Mouse (Mus musculus) right cerebral cortex, adult 2 months (tissue): ENCODE data around the gene Rbm19.

Experiments
- DNase-seq, 2 experiments: peaks; one replicate each; pipeline ENCODE4 v3.0.0; 2021 to 2022; ENCODE audit warnings: low spot score in 2 of 2

Gene Rbm19

DNA sequence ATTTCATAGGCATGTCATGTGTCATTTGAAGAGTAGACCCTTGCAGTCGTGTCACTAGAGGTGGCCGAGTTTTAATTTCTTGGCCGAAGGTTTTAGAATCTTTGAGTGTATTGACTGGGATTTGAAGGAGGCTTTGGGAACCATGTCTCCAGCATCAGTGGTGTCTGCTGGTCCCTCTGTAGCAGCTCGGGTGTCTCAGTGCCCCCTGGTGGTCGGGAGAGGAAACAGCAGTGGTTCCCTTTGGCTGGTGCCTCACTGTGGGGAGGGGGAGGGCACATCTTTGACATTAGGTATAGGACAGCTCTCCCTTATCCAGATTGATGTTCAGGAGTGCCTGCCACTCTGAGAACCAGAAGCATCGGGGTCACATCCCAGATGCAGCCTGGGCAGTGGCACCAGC, 17.7 kb downstream of the Rbm19 start:
- peak; percentile 54 to 62 for DNase-seq

DNA sequence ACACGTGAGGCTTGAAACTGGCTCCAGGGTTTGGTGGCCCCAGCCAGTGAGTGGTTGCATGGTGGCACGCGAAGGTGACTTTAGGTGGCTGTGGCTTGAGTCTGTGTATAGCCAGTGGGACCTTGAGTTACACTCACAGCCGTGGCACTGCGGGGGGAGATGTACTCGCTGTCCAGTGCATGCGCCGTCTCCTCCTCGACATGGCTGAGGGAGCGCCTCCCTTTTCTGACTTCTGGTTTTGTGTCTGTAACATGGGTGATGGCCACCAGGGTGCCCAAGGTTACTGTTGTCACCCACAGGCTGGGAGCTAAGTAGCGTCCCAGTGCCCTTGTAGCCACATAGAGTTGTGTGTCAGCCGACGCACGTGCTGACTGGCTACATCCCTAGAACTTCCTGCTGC, 19.1 kb downstream of the Rbm19 start:
- no peak for DNase-seq

DNA sequence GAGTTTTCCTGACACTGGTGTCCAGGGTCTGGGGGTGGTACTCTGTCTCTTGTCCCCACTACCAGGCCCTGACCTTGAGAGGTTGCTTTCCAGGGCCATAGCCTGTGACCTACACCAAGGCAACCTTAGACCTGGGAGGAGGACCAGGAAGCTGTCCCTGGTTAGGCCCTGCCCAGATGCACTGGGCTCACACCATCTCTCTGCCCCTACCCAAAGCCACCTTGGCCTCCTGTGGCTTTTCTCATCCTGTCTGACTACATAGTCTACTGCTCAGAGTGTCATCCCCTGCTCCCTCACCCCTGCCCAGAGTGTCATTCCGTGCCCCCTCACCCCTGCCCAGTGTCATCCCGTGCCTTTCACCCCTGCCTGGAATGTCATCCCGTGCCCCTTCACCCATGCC, 19.6 kb downstream of the Rbm19 start:
- DNase-seq, result no peak

DNA sequence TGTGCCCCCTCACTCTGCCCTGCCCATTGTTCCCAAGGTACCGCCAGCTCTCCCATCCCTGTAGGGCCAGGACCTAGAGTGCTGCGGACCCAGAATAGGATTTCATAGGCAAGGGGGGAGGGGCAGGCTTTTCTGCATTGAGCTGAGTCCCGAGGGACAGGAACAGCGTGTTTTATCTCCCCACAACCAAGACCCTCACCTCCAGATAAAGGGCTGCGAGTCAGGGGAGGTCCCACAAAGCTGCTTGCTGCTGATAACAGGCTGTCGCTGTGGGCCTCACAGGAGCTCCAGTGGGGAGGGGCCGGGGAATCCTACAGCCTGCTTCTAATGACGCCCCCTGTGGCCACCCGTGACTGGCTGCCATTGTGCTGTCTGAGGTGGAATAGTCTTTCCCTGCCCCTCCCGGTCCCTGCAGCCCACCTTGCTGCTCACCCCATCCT, 20.0 kb downstream of the Rbm19 start:
- DNase-seq, result no peak

DNA sequence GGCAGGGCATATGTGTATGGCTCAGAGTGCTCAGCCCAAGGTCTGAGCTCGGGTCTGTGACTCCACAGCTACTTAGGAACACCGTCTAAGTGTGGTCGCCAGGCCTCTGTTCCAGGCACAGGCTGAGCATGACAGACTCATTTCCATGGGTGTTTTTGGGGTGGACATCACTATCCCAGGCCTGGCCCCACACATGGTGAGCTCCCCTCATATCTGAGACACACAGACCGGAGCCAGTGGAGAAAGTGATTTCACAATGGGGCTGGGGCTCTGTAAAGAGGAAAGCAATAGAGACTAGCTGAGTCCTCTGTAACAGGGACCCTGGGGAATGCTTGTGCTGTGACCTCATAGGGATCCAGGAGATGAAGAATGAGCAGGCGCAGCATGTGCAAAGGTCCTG, 20.8 kb downstream of the Rbm19 start:
- no peak for DNase-seq

DNA sequence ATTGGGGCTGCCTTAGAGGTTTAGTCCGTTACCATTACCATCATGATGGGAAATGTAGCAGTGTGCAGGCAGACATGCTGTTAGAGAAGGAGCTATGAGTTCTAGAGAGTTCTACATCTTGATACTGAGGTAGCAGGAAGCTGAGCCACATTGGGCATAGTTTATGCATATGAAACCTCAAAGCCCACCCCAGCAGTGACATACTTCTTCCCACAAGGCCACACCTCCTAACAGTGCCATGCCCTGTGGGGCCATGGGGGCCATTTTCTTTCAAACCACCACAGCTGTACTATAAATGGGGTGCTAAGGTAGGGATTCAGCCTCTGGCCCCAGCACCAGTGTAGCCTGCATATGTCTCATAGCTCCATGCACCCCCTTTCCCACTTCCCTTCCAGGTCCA, 21.6 kb downstream of the Rbm19 start:
- DNase-seq, result no peak

DNA sequence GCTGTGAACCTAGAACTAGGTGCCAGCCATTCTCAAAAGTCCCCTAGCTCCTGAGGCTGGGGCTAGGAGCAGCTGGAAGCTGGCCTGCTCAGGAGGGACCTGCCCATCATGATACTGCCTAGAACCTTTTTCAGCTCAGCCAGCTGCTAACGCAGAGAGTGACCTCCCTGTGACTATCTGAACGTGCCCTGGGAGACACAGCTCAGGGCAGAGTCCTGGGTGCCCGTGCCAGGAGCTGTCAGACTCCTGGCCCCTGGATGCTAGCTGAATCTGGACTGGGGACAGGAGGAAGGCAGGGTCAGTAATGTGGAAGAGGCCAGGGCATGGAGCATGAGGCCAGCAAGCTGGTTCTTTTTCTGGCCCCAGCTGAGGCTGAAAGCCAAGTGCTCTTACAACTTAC, 22.1 kb downstream of the Rbm19 start:
- no peak for DNase-seq

DNA sequence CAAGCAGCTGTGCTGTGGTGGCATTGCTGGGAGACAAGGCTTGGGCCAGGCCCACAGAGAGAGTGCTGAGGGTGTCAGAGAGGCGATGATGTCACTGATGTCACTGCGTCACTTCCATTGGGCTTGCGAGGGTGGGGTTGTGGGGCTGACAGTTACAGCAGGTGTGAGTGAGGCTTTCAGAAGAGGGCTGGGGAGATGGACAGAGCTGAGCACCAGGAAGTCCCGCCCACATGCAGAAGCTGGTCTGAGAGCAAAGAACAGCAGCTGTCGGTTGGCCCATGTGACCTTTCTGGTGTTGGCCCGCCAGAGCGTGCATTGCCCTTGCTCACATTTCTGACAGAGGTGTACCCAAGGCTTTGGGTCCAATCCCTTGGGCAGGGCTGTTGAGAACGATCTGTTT, 23.0 kb downstream of the Rbm19 start:
- no peak for DNase-seq

DNA sequence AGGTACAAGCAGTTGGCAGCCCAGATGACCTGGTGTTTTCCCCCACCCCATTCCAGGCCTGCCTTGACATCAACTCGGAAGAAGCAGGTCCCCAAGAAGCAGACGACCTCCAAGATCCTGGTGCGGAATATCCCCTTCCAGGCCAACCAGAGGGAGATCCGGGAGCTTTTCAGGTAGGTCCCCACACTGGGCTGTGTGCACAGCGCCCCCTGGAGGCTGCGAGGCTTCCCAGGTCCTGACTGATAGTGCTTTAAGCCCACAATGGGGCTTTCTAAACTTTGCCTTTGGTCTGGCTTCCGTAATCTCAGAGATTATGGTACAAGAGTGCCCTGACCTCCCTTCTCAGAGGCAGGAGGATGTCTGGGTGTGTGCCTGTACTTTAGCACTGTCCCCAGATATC, 27.7 kb downstream of the Rbm19 start:
- no peak for DNase-seq

DNA sequence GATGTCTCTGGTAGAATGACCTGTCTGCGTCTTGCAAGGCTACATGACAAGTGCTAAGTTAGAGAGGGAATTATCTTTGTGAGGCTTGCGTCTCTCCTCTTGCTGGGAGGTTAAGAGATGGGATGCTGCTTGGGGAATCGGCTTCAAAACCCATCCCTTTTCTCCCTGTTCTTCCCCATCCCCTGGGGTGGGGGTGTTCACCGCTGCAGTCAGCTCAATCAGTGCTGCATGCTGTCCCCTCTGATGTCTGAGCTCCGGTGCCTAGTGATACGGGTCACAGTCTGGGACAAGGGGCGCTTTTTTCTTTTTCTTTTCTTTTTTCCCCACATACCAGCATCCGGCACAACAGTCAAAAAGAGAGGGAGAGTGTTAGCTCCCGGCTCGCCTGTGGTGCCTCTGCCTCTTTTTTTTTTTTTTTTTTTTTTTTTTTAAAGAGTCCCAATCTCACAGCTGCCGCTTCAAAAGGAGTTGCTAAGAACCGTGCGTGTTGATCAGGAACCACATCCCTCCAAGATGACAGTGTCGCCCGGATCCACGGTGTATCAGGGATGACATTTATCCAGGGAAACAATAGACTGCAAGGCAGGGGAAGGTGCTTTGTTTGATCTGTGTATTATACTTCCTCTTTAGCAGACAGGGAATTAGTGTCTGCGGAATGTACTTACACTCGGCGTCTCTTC, 29.2 kb downstream of the Rbm19 start:
- no peak for DNase-seq

DNA sequence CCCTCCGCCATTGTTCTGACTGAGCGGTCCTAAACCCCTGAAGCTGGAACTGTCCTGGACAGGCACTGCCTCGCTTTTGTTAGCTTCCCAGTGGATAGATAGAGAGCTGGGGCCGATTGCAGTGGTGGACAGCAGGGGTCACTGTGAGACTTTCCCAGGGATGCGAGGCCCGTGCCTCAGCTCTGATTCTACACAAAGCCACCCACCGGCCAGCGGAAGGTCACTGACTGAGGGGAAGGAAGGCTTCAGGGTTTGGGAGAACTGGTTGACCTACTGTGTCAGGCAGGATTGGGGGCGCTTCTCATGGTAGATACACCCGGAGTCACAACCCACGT, 29.8 kb downstream of the Rbm19 start:
- DNase-seq, result peak; percentile 62 to 64

DNA sequence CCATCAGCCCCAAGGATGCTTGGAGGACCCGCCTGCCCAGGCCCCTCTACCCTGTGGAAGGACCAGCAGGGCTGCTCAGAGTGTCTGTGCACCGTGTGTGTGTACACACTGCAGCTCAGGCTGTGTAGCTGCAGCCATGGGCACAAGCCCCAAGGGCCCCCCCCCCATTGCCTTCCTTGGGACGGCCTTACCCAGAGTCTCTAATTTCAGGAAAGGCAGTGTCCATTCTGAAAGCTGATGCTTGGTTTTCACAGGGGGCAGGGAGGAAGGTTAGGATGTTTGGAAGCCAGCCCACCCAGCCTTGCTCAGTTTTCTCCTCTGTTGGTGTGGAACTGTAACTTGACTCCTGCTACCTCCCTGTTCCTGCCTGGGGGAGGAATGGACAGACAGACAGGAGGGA, 30.6 kb downstream of the Rbm19 start:
- no peak for DNase-seq

DNA sequence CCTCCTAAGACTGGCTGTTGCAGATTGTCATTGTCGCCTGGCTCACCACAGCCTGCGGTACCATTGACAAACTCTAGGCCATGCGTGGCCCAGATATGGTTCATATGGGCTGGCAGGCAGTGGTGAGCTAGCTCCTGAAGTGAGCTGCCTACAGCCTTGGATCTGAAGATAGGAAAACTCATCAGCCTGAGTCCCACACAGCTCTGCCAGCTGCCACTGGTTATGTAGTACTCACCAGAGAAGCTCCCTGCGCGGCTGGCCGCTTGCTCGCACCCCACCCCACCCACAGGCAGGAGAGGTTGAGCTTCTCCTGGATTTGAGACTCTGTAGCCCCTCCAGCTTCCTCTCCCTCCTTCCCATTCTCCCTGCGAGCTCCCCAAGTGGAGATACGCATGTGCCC, 32.0 kb downstream of the Rbm19 start:
- peak; percentile 47 to 50 for DNase-seq

DNA sequence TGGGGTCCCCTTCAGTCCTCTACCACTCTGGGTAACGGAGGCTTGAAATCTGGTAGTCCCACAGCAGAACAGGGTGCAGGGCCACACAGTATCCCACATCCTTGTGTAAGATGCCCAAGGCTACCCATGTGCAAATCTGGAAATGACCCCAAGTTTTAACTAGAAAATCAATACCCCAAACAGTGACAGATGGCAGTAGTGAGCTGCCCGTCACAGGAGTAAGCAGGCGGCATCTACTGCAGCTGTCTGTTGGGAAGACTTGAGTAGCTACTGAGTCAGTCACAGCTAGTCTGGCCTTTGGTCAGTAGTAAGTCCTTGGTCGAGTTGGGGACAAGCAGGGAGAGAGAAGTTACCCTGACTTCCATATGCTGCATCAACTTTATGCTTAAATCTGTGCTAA, 34.9 kb downstream of the Rbm19 start:
- DNase-seq, result no peak

DNA sequence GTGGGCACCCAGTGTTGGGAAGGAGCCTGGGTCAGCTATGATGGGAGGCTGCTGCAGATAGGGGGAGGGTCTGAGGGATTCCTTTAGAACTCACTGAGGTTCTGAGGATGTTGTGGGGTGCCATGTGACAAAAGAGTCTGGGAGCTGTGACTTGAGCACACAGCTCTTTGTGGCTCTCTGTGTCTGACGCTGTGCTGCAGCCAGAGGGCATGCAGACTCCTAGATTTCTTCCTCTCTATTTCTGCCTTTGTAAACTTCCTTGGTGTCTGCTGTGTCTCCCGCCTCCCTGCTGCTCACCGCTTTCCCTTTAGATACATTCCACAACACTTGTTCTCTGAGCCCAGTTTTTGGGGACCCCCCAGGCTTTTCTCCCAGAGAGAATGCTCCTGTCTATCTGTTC, 36.9 kb downstream of the Rbm19 start:
- DNase-seq, result no peak

DNA sequence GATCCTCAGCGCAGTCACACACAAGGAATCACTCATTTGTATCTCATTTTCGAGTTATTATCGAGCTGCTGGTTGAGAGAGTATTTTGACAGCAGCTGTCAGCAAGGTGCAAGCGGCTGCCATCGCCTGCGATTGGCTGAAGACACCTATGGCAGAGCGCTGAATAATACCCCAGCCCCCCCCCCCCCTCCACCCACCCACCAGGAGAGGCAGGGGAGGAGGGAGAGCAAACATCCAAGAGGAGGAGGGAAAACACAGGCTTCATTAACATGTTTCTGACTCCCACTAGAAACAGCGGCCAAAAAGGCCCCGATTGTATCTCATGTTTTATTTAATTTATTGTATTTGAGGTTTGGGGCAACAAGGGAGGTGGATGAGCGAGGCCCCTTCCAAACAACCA, 39.4 kb downstream of the Rbm19 start:
- no peak for DNase-seq

DNA sequence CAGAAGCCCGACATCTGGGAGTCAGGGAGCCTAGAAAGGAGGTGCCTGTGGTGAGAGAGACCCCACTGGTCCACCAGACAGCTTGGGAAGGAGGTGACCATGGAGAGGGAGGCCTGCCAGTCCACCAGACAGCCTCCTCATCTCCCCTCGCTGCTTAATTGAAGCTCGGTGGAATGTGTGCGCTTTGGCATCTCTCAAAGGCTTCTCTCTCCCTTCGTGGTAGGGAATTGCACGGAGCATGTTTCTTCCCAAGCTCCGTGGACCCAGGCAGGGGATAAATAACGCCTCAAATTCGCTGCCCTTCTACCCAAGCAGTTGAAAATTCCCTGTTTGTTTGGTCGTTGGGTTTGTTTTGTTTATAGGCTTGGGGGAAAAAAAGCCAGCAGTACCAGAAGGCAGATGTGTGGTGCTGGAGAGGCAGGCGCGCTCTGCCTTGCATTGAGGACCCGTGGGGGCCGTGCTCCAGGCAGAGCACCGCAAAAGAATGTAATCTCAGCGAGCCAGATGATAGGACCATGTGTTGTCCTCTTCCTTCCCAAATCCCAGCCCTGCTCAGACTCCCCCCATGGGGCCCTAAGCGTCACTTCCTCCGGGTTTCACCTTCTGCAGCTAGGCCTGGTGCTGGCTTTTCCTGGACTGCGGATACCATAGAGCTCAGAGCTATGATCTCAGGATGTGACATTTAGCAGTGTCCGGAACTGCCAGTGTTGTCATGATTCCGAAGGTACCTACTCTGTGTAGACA, 40.1 kb downstream of the Rbm19 start:
- DNase-seq, result no peak

DNA sequence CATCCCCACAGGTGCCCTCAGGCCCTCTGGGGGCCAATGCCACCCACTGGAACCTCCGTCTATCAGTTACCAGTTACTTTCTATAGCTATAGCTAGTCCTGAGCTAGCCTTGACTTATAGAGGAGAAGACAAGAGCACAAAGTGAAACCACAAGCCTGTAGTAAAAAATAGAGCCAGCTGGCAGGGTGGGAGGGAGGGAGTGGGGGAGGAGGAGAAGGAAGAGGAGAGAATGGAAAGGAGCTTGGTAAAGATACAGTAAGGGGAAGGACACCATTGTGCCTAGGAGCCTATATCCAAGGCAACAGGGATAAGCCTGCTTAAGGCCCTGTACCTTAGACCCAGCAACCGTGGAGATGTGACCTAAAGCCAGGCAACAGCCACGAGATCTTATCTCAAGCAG, 40.9 kb downstream of the Rbm19 start:
- DNase-seq, result no peak

DNA sequence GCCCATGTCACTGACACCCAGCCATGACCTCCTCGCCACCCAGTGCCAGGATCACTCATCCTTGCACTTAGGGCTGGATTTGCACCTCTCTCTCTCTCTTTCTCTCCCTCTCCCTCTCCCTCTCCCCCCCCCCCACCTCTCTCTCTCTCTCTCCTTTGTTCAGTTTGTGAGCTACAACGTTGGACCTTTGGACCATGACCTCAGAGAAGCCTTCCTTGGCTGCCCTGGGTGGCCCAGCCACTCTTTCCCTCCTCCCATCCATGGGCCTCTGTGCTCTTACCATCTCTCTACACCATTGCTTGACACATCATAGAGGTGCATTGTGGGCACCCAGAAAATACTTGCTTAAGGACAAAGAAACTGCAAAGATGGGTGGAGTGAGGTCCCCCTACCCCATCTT, 42.2 kb downstream of the Rbm19 start:
- no peak for DNase-seq

DNA sequence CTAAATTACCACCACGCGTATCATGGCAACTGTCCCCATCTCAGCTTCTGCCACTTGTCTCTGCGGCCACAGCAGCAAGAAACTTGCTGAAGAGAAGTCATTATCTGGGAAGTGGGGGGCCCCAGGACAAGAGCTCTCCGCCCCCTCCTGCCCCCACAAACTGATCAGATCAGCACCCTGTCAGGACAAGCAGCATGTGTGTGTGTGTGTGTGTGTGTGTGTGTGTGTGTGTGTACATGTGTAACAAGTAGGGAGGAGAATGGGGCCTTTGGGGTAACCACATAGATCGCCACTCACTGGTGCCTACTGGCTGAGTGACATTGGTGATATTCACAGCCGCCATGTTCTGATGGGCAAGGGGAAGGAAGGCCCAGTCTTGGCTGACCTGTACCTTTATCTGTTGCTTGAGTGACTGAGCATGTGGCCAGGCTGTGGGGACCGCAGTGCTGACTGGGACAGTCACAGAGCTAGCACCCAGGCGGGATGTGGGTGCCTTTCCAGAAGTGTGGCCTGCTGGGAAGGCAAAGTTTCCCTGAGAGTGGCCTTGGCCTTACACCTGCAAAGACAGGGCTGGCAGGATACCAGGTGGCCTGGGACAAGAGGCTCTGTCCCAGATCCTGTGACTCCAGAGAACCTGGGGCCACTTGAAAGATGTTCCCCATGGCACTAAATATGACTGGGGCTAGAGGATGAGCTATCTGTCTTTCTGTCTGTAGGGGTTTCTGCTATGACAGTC, 44.8 kb downstream of the Rbm19 start:
- no peak for DNase-seq

DNA sequence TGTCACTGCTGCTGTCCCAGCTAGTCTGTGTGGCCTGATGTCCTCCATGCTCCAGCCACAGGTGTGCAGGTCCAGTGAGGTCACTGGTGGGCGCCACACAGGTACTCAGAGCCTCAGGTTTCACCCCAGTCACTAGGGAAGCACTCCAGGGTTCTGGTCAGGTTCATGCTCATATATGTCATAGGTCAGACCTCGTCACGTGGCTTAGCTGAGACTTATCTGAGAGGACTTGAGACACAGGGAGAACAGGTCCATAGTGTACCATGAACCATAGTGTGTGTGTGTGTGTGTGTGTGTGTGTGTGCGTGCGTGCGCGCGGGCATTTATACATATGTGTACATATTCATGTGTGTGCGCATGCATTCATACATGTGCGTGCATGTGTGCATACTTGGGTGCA, 46.4 kb downstream of the Rbm19 start:
- DNase-seq, result no peak

DNA sequence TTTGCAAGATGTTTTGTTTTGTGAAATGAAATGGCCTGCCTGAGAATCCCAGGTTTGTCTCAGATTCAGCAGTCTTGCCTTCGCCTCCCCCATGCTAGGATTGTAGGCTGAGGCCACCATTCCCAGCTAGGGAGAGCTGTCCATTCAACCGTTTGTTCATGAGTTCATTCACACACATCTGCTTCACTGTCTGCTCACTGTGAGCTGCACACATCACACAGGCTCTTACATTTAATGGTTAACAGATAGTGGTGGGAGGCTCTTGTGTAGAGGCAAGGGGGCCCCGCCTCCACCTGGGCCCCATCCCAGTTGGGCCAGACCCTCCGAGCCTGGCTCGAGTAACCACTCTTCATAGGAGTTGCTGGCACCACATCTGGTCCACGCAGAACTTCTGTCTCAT, 47.2 kb downstream of the Rbm19 start:
- DNase-seq, result no peak

DNA sequence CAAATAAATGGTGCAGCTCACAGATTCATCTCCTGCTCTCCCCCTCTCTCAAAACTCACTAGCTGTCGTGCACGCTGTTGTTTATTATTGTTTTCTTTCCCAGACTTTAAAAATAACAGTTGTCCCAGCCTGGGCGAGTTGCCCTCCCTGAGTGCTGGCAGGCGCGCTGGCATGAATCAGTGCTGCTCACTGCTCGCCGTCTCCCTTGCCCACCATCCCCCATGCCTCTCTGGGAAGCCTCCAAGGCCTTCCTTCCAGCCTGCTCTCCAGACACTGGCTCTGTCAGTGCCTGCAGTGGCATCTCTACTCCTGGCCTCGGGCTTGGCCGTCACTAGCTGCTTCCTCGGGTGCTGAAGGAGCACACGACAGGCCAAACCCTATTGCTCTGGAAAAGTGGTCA, 48.2 kb downstream of the Rbm19 start:
- peak; percentile 74 for DNase-seq
